Mouse (Mus musculus) MEL (cell line): ENCODE results near the gene Spsb2. TPM values are rescaled to one million over a fixed set of nuclear protein-coding genes. Genes with fewer than 3 reads are reported as not detected.
"Not testable (repeated sequence)": the region's sequence is repeated elsewhere in the genome, so short reads cannot be mapped to it uniquely, and the experiment has no call there.

Experiments
- DNase-seq: peaks from one replicate; pipeline ENCODE4 v3.0.0; 2011; ENCODE audit warnings: low read depth, low spot score
- H3K27ac ChIP-seq: 2 replicates; pipeline ENCODE4 v1.5.1; 2012; ENCODE audit warnings: low read depth, mild to moderate bottlenecking, control low read depth, low read length, moderate library complexity; ENCODE audit not compliant: control insufficient read depth
- H3K27me3 ChIP-seq, 2 experiments: fragments of 150-350 bp in 1 of 2; sonication (generic) in 1 of 2; 2 replicates each; pipeline ENCODE4 v1.6.1; 2012; ENCODE audit warnings: low read length in 2 of 2, mild to moderate bottlenecking in 2 of 2, improper control_type of control experiment in 1 of 2, moderate library complexity in 1 of 2; ENCODE audit not compliant: insufficient read depth in 2 of 2, control insufficient read depth in 1 of 2
- H3K36me3 ChIP-seq, 2 experiments: 2 replicates each; pipeline ENCODE4 v1.6.1; 2012 to 2014; ENCODE audit warnings: low read length in 2 of 2, improper control_type of control experiment in 1 of 2, inconsistent platforms in 1 of 2, mild to moderate bottlenecking in 1 of 2; ENCODE audit not compliant: insufficient read depth in 2 of 2, control insufficient read depth in 1 of 2
- H3K4me1 ChIP-seq, 2 experiments: fragments of 150-350 bp in 1 of 2; sonication (generic) in 1 of 2; 2 replicates each; pipeline ENCODE4 v1.6.1; 2012; ENCODE audit warnings: low read length in 2 of 2, improper control_type of control experiment in 1 of 2, mild to moderate bottlenecking in 1 of 2; ENCODE audit not compliant: insufficient read depth in 2 of 2, control insufficient read depth in 1 of 2
- H3K4me3 ChIP-seq, 2 experiments: fragments of 150-350 bp in 1 of 2; sonication (generic) in 1 of 2; 2 replicates each; pipeline ENCODE4 v1.5.1; 2012; ENCODE audit warnings: low read depth in 2 of 2, low read length in 2 of 2, mild to moderate bottlenecking in 2 of 2, moderate library complexity in 2 of 2, control low read depth in 1 of 2, improper control_type of control experiment in 1 of 2; ENCODE audit not compliant: control insufficient read depth in 1 of 2, insufficient read depth in 1 of 2
- H3K79me2 ChIP-seq: 2 replicates; pipeline ENCODE4 v1.6.1; 2012; ENCODE audit warnings: mild to moderate bottlenecking, low read length, moderate library complexity; ENCODE audit not compliant: control insufficient read depth, poor library complexity, insufficient read depth
- H3K9ac ChIP-seq: 2 replicates; pipeline ENCODE4 v1.6.1; 2012; ENCODE audit warnings: low read depth, mild to moderate bottlenecking, control low read depth, low read length, moderate library complexity; ENCODE audit not compliant: control insufficient read depth, poor library complexity, severe bottlenecking
- H3K9me3 ChIP-seq: fragments of 150-350 bp; sonication (generic); replicated peaks from 2 replicates; pipeline ENCODE4 v1.6.1; 2012; ENCODE audit warnings: mild to moderate bottlenecking, low read length, improper control_type of control experiment, moderate library complexity; ENCODE audit not compliant: insufficient read depth
- CHD1 ChIP-seq: IDR thresholded peaks from 2 replicates; pipeline ENCODE4 v1.6.1; 2012; ENCODE audit warnings: low read depth, mild to moderate bottlenecking, inconsistent platforms, low read length, improper control_type of control experiment
- E2F4 ChIP-seq: IDR thresholded peaks from 2 replicates; pipeline ENCODE4 v1.6.1; 2011; ENCODE audit warnings: low read depth, low read length, improper control_type of control experiment, borderline replicate concordance
- ELF1 ChIP-seq: IDR thresholded peaks from 2 replicates; pipeline ENCODE4 v1.6.1; 2014; ENCODE audit warnings: low read depth, mild to moderate bottlenecking, inconsistent platforms, low read length, improper control_type of control experiment, moderate library complexity
- HCFC1 ChIP-seq: IDR thresholded peaks from 2 replicates; pipeline ENCODE4 v1.6.1; 2012; ENCODE audit warnings: low read depth, mild to moderate bottlenecking, inconsistent platforms, low read length, improper control_type of control experiment, moderate library complexity
- KAT2A ChIP-seq: conservative IDR thresholded peaks from 2 replicates; pipeline ENCODE4 v1.6.1; 2012; ENCODE audit warnings: low read depth, low read length, improper control_type of control experiment, inconsistent platforms
- MAX ChIP-seq: IDR thresholded peaks from 2 replicates; pipeline ENCODE4 v1.6.1; 2011; ENCODE audit warnings: low read length, improper control_type of control experiment
- MEF2A ChIP-seq: IDR thresholded peaks from 2 replicates; pipeline ENCODE4 v1.6.1; 2014; ENCODE audit warnings: low read depth, mild to moderate bottlenecking, inconsistent platforms, low read length, improper control_type of control experiment; ENCODE audit not compliant: poor library complexity, insufficient replicate concordance, severe bottlenecking; ENCODE audit errors: extremely low read depth
- POLR2AphosphoS2 ChIP-seq: IDR thresholded peaks from 2 replicates; pipeline ENCODE4 v1.6.1; 2011; ENCODE audit warnings: low read length, improper control_type of control experiment
- POLR2AphosphoS5 ChIP-seq: IDR thresholded peaks from 2 replicates; pipeline ENCODE4 v1.6.1; 2012; ENCODE audit warnings: low read depth, borderline replicate concordance, mild to moderate bottlenecking, inconsistent platforms, low read length, moderate library complexity, mixed read lengths
- TAL1 ChIP-seq: IDR thresholded peaks from 2 replicates; pipeline ENCODE4 v1.6.1; 2012; ENCODE audit warnings: mild to moderate bottlenecking, inconsistent platforms, low read length, moderate library complexity, mixed read lengths
- TBP ChIP-seq: IDR thresholded peaks from 2 replicates; pipeline ENCODE4 v1.8.0; 2011; ENCODE audit warnings: low read depth, low read length, improper control_type of control experiment
- ZKSCAN1 ChIP-seq: IDR thresholded peaks from 2 replicates; pipeline ENCODE4 v1.6.1; 2012; ENCODE audit warnings: low read depth, mild to moderate bottlenecking, inconsistent platforms, low read length, improper control_type of control experiment, moderate library complexity
- ZNF384 ChIP-seq: IDR thresholded peaks from 2 replicates; pipeline ENCODE4 v1.6.1; 2012; ENCODE audit warnings: low read depth, mild to moderate bottlenecking, inconsistent platforms, low read length, improper control_type of control experiment
- polyA plus RNA-seq, 2 experiments: library from polyadenylated mRNA; stranded (reverse) in 1 of 2; unstranded in 1 of 2; fragments of >175 nt in 1 of 2; fragments of >200 nt in 1 of 2; gene quantifications; 2 replicates each; pipeline versions ENCODE4 v1.2.1 to v1.2.4; 2012; ENCODE audit warnings: low replicate concordance in 2 of 2, low read depth in 1 of 2; ENCODE audit not compliant: insufficient read length in 2 of 2, insufficient read depth in 1 of 2, missing spikeins in 1 of 2
- total RNA-seq: library from RNA; depleted of rRNA; stranded (reverse); fragments of 300-350 nt; gene quantifications from 2 replicates; pipeline ENCODE4 v1.2.3, GENCODE M21; 2012

Spsb2 gene
- total and polyA plus RNA-seq, 3 experiments: 7.3 to 7.7 TPM; not detected in 1

GRCm38 (mm10) chr6:124829799-124830700, 21.6 kb downstream of the Spsb2 start (continued):
- TF ChIP-seq HCFC1 (peak; percentile 63), ZNF384 (no peak), TBP (peak; percentile 61)

GRCm38 (mm10) chr6:124831199-124831598, 22.7 kb downstream of the Spsb2 start:
- not testable (repeated sequence) for H3K27me3 ChIP-seq, H3K4me1 ChIP-seq

GRCm38 (mm10) chr6:124831649-124832048, 23.2 kb downstream of the Spsb2 start:
- H3K4me3 ChIP-seq: no peak overlapping the region
- TF ChIP-seq POLR2AphosphoS5 (no peak), MEF2A (no peak), TAL1 (no peak)
- H3K27ac ChIP-seq: no peak overlapping the region
- H3K4me1 ChIP-seq: peaks cover 2 to 6% of the 10 kb centered on the region in 2 experiments; a peak in 3 of 4 replicates
- H3K36me3 ChIP-seq: peaks cover 0 to 8% of the 10 kb centered on the region in 2 experiments; a peak in 2 of 4 replicates
- H3K9me3 ChIP-seq: no peaks in the 10 kb centered on the region
- no peak for DNase-seq
- no peak overlapping the region for H3K9ac ChIP-seq
- H3K27me3 ChIP-seq: no peaks in the 10 kb centered on the region
- H3K79me2 ChIP-seq: peaks cover 22% of the 10 kb centered on the region

More at GRCm38 (mm10) chr6:124831199-124831598, 22.7 kb downstream of the Spsb2 start:
- H3K9me3 ChIP-seq, DNase-seq, H3K36me3 ChIP-seq, H3K9ac ChIP-seq, H3K27ac ChIP-seq, H3K4me3 ChIP-seq: not testable (repeated sequence)
- peaks cover 22% of the 10 kb centered on the region for H3K79me2 ChIP-seq

GRCm38 (mm10) chr6:124834512-124835081, 26.1 kb downstream of the Spsb2 start:
- H3K4me1 ChIP-seq: peaks cover 1 to 2% of the 10 kb centered on the region in 2 experiments; a peak in 2 of 4 replicates
- H3K9ac ChIP-seq: no peak overlapping the region
- TF ChIP-seq CHD1 (no peak), ELF1 (no peak), ZNF384 (no peak), ZKSCAN1 (no peak), KAT2A (no peak), POLR2AphosphoS2 (no peak), MAX (no peak), E2F4 (no peak)
- DNase-seq: no peak
- no peaks in the 10 kb centered on the region for H3K27me3 ChIP-seq
- no peak overlapping the region for H3K27ac ChIP-seq
- no peak overlapping the region for H3K4me3 ChIP-seq
- H3K79me2 ChIP-seq: peaks cover 6% of the 10 kb centered on the region
- H3K9me3 ChIP-seq: no peaks in the 10 kb centered on the region
- H3K36me3 ChIP-seq: 0 out of 4 replicates have a peak, but pooled peaks cover 0 to 2% of the 10 kb centered on the region in 2 experiments
